Mouse (Mus musculus) ovary, postnatal 10 days (tissue): ENCODE data around the gene Mtln.

ENCODE experiments used
- DNase-seq: peaks from one replicate; pipeline ENCODE4 v3.0.0; 2022; ENCODE audit warnings: low spot score

Gene Mtln

GRCm38 (mm10) chr2:127791919-127792603 lies at the start of gene Mtln:
Gene Mtln, minus strand, starts transcription at chr2:127792488.
- peak; percentile 73 for DNase-seq

- DNase-seq: no peak
These were observed 49.1 kb upstream of the Mtln start for GRCm38 (mm10) chr2:127841402-127841801.

GRCm38 (mm10) chr2:127839425-127839824 lies 47.1 kb upstream of the Mtln start:
- no peak for DNase-seq

GRCm38 (mm10) chr2:127838576-127838975 lies 46.3 kb upstream of the Mtln start, which contains the start of gene Acoxl:
Gene Acoxl, plus strand, starts transcription at chr2:127838876.
- no peak for DNase-seq

GRCm38 (mm10) chr2:127832833-127833190 lies 40.5 kb upstream of the Mtln start:
- no peak for DNase-seq

GRCm38 (mm10) chr2:127832103-127832832 lies 40.0 kb upstream of the Mtln start:
- DNase-seq: no peak

- peak; percentile 81 for DNase-seq
These were observed 39.3 kb upstream of the Mtln start, which contains the start of gene Bub1 for GRCm38 (mm10) chr2:127831401-127832102. Gene Bub1, minus strand, starts transcription at chr2:127831865.

- no peak for DNase-seq
These were observed 2.5 kb downstream of the Mtln start for GRCm38 (mm10) chr2:127789651-127790270.

GRCm38 (mm10) chr2:127789138-127789537 lies 3.1 kb downstream of the Mtln start:
- no peak for DNase-seq

- peak; percentile 70 for DNase-seq
These were observed 3.7 kb downstream of the Mtln start, which contains the start of gene Nphp1 for GRCm38 (mm10) chr2:127788440-127789116. Gene Nphp1, minus strand, starts transcription at chr2:127788897.

GRCm38 (mm10) chr2:127787226-127787625 lies 5.1 kb downstream of the Mtln start:
- no peak for DNase-seq

- DNase-seq: no peak
These were observed 13.8 kb downstream of the Mtln start for GRCm38 (mm10) chr2:127778451-127778850.

- no peak for DNase-seq
These were observed 17.3 kb downstream of the Mtln start for GRCm38 (mm10) chr2:127775013-127775412.

- no peak for DNase-seq
These were observed 17.7 kb downstream of the Mtln start for GRCm38 (mm10) chr2:127774578-127774941.

GRCm38 (mm10) chr2:127773938-127774577 lies 18.2 kb downstream of the Mtln start:
- no peak for DNase-seq

- DNase-seq: no peak
These were observed 30.7 kb downstream of the Mtln start for GRCm38 (mm10) chr2:127761587-127761986.

- no peak for DNase-seq
These were observed 31.8 kb downstream of the Mtln start for GRCm38 (mm10) chr2:127760429-127761000.

- no peak for DNase-seq
These were observed 32.3 kb downstream of the Mtln start for GRCm38 (mm10) chr2:127760014-127760413.

GRCm38 (mm10) chr2:127759157-127759880 lies 33.0 kb downstream of the Mtln start:
- DNase-seq: no peak

- DNase-seq: no peak
These were observed 35.1 kb downstream of the Mtln start for GRCm38 (mm10) chr2:127757171-127757570.
